Mouse (Mus musculus) neural tube, embryonic 13.5 days (tissue): ENCODE measurements around the gene Pou3f3. TPM values are rescaled to one million over a fixed set of nuclear protein-coding genes. Genes with fewer than 3 reads are reported as not detected.
A peak's percentile ranks its signal among the peaks of the same experiment; 100 is the strongest.

Source experiments
- ATAC-seq: fragments of 200-750 bp; cut with Nextera tagmentation; 2 replicates; pipeline ENCODE4 v1.8.0; 2017; ENCODE audit warnings: low read depth, mild to moderate bottlenecking, moderate TSS enrichment, moderate library complexity
- H3K27ac ChIP-seq: fragments of 300-500 bp; sonication (generic); replicated peaks from 2 replicates; pipeline ENCODE4 v1.5.1; 2015; ENCODE audit warnings: moderate library complexity, mild to moderate bottlenecking, inconsistent platforms
- H3K27me3 ChIP-seq: fragments of 300-500 bp; sonication (generic); 2 replicates; pipeline ENCODE4 v1.6.1; 2015; ENCODE audit warnings: mild to moderate bottlenecking, inconsistent platforms
- H3K36me3 ChIP-seq: fragments of 300-500 bp; sonication (generic); 2 replicates; pipeline ENCODE4 v1.6.1; 2015; ENCODE audit warnings: mild to moderate bottlenecking, inconsistent platforms
- H3K4me1 ChIP-seq: fragments of 300-500 bp; sonication (generic); replicated peaks from 2 replicates; pipeline ENCODE4 v1.6.1; 2015; ENCODE audit warnings: inconsistent platforms
- H3K4me2 ChIP-seq: fragments of 300-500 bp; sonication (generic); 2 replicates; pipeline ENCODE4 v1.6.1; 2015; ENCODE audit warnings: inconsistent platforms, mild to moderate bottlenecking, moderate library complexity
- H3K4me3 ChIP-seq: fragments of 300-500 bp; sonication (generic); 2 replicates; pipeline ENCODE4 v1.5.1; 2015; ENCODE audit warnings: mild to moderate bottlenecking, inconsistent platforms
- H3K9ac ChIP-seq: fragments of 300-500 bp; sonication (generic); 2 replicates; pipeline ENCODE4 v1.6.1; 2015; ENCODE audit warnings: moderate library complexity, mild to moderate bottlenecking, inconsistent platforms
- H3K9me3 ChIP-seq: fragments of 300-500 bp; sonication (generic); 2 replicates; pipeline ENCODE4 v1.6.1; 2016; ENCODE audit warnings: inconsistent platforms
- WGBS: fragments of 180-500 bp; shearing (Covaris S2); methylation state at CpG from one replicate; pipeline ENCODE4 v1.1.7; 2015; 5-methylcytosine and 5-hydroxymethylcytosine counted together
- polyA plus RNA-seq: library from polyadenylated mRNA; unstranded; fragments of >200 nt; fragmentation: Nextera tagmentation; extraction: Ambion mirVana; gene quantifications from 2 replicates; pipeline ENCODE4 v1.2.1, GENCODE M21; 2015

Gene Pou3f3
- polyA plus RNA-seq, 1 experiment from 2014 or later, result 10.5 TPM

DNA sequence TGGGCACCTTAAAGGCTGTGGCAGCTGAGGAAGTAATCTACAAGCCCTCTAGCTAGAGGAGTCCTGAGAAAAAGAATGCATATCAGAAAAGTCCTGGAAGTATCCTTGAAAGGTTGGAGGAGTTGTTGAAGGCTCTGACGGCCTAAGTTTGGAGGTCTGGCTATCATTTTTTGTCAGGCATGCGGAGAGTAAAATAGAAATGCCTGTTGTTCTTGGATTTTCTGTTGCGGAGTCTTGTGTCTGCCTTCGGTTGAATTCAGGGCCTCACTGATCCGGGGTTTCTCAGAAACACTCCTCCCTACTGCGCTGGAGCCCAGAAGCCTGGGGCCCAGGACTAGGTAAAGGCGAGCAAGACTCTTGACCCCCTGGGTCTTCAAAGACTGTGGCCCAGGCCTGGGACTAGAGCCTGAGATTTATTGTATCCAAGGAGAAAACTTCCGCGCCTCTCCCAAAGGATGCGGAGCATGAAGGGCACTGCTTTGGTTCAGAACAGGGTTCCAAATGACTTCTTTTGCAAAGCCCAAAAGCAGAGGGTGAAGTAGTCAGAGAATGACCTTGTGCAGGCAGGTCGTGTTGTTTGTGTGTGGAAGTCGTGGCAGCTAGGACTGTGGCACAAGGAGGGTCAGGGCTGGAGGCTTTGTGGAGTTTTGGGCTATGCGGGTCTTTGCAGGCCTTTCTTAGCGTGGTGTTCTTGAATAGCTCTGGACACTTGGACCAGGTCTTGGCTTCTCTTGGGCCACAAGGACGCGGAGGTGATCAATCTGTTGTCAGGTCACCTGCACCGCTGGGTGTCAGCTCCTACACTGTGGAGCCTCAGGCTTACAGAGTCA lies 9.6 kb downstream of the Pou3f3 start:
- Histone ChIP-seq H3K36me3 (no peaks in the 10 kb centered on the region), H3K9me3 (no peaks in the 10 kb centered on the region), H3K9ac (peak overlapping the region; percentile 60), H3K27me3 (peaks cover 45% of the 10 kb centered on the region), H3K27ac (peak overlapping the region; percentile 54), H3K4me2 (peak overlapping the region; percentile 63), H3K4me1 (peaks cover 90% of the 10 kb centered on the region), H3K4me3 (no peak overlapping the region; the same call in 1 of the 2 replicates)
- no peak for ATAC-seq
- 7% methylated on average over 17 of the region's 17 CpGs for WGBS

DNA sequence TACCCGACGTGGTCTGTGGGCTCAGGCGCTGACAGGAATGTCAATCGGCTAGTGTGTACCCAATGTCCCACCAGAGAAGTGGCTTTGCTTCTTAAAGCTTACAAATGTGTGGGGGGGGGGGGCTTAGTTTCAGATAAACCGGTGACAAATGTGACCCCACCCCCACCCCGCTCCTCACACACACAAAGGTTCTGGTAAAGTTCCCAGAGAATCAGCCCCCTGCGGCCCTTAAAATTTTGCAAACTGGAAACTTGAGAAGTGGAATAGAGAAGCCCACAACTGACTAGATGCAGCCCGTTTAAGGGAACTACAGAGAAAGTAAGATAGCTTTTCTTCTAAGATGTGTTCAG lies 10.2 kb downstream of the Pou3f3 start:
- ATAC-seq, result no peak
- Histone ChIP-seq H3K36me3 (no peaks in the 10 kb centered on the region), H3K9me3 (no peaks in the 10 kb centered on the region), H3K4me3 (no peak overlapping the region; the same call in 1 of the 2 replicates), H3K27me3 (peaks cover 45% of the 10 kb centered on the region), H3K4me1 (peaks cover 92% of the 10 kb centered on the region), H3K27ac (peak overlapping the region; percentile 54; the same call in 1 of the 2 replicates), H3K9ac (peak overlapping the region; percentile 60; the same call in 1 of the 2 replicates), H3K4me2 (peak overlapping the region; percentile 63)
- 6% methylated on average over 8 of the region's 8 CpGs for WGBS

DNA sequence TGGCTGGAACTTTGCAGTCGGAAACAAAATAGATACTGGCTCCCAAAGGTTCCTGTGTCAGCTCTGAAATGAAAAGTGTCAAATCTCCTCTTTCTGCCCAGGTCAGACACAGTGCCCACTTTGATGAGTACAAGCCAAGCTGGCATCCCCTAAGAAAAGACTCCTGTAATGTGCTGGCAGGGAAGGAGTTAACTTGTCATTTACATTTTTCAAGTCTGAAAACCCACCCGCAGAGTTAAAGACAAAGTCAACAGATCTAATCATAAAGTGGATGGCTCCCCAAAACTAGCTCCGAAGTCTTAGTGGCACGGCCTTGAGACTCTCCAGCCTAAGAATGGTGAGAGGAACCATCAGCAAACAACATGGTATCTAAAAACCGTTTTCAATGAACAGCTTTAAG lies 11.6 kb downstream of the Pou3f3 start:
- Histone ChIP-seq H3K4me3 (no peak overlapping the region), H3K4me1 (peaks cover 91% of the 10 kb centered on the region), H3K4me2 (peak overlapping the region; percentile 80; the same call in 1 of the 2 replicates), H3K27me3 (peaks cover 55% of the 10 kb centered on the region), H3K27ac (no peak overlapping the region), H3K36me3 (no peaks in the 10 kb centered on the region), H3K9me3 (no peaks in the 10 kb centered on the region), H3K9ac (no peak overlapping the region)
- 6% methylated on average over 5 of the region's 5 CpGs for WGBS
- no peak for ATAC-seq

DNA sequence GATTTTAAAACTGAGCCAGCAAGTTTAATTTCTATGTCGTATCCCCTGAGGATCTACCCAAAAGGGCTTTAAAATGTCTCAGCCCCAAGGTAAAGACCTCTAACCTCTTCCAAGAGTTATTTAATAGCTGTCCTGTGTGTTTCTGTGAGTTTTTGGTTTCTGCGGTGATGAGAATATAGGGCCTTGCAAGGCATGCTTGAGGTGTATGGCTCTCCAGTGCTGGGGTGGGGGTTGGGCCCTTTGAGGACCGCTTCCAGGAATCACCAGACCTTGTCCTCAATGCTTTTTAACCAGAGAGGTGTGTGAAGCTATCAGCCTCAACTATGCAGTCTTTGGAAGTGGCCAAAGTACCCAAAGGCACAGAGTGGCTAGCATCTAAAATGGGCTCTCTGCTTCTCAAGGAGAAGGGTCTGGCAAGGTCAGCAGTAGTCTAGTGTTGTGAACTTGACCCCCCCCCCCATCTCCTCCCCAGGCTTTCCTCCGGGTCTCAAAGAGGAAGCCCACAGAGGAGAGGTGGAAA lies 12.1 kb downstream of the Pou3f3 start:
- no peak overlapping the region for H3K9ac ChIP-seq
- no peak overlapping the region for H3K4me3 ChIP-seq
- no peak overlapping the region for H3K27ac ChIP-seq
- H3K27me3 ChIP-seq, result peaks cover 55% of the 10 kb centered on the region
- no peak for ATAC-seq
- no peaks in the 10 kb centered on the region for H3K9me3 ChIP-seq
- no peaks in the 10 kb centered on the region for H3K36me3 ChIP-seq
- peak overlapping the region; percentile 80 for H3K4me2 ChIP-seq
- H3K4me1 ChIP-seq, result peaks cover 87% of the 10 kb centered on the region
- WGBS, result 8% methylated on average over 4 of the region's 4 CpGs

DNA sequence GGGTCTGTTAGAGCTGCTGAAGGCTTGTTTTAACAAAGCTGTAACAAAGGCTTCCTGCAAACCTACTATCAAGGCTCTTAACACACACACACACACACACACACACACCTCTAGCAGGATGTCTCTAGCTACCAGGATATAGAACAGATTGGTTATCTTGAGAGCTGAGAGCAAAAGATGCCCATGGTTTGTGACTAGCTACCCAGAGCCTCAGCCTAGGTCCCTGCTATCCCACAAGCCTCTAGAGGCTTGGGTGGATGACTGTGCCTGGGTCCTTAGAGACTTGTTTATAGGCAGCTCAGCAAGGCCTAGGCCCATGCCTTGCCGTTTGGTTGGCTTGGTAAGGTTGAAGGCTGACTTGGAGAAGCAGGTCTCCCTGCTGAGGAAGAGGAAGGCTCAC lies 13.5 kb downstream of the Pou3f3 start:
- H3K36me3 ChIP-seq, result no peaks in the 10 kb centered on the region

DNA sequence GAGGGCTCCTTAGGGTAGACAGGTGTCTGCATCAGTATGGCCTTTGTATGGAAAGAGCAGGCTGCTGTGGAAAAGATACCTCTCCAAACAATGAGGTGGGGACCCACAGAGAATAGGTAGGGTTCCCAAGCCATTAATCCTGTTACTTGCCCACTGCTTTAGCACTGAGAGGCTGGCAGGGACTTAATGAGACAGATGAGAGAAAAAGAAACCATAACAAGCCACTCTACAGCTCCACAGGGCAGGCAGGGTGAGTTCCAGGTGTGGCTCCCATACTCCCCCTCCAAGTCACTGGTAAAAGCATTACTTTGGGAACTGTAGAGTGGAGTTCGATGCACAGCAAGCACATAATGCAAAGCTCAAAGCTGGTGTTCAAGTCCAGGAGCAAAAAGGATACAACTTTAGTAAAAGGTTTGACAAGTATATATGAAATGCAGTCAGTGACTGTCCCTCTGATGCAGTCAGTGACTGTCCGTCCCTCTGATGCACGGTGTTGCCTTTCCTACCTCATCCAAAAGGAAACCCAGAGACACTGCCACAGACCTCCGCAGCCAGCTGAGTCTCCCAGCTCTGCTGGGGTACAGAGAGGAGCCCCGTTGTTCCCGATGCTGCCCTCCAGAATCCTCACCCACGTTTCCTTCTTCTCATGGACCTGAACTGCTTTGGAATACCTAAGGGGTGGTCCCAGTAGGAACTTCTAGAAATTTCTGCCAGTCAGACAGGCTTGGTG lies 14.0 kb downstream of the Pou3f3 start:
- peaks cover 87% of the 10 kb centered on the region for H3K4me1 ChIP-seq
- 16% methylated on average over 7 of the region's 7 CpGs for WGBS
- H3K27me3 ChIP-seq, result peaks cover 48% of the 10 kb centered on the region
- peak overlapping the region; percentile 34; the same call in 1 of the 2 replicates for H3K9ac ChIP-seq
- H3K36me3 ChIP-seq, result no peaks in the 10 kb centered on the region
- no peak overlapping the region for H3K27ac ChIP-seq
- H3K4me3 ChIP-seq, result peak overlapping the region; percentile 52; the same call in 1 of the 2 replicates
- H3K9me3 ChIP-seq, result no peaks in the 10 kb centered on the region
- H3K4me2 ChIP-seq, result peak overlapping the region; percentile 80
- ATAC-seq, result no peak

More for the DNA sequence above, 13.5 kb downstream of the Pou3f3 start:
- Histone ChIP-seq H3K9me3 (no peaks in the 10 kb centered on the region), H3K4me1 (peaks cover 89% of the 10 kb centered on the region), H3K4me3 (no peak overlapping the region), H3K27me3 (peaks cover 48% of the 10 kb centered on the region), H3K9ac (no peak overlapping the region), H3K27ac (no peak overlapping the region), H3K4me2 (peak overlapping the region; percentile 80)
- WGBS, result 9% methylated on average over 1 of the region's 1 CpGs
- no peak for ATAC-seq

DNA sequence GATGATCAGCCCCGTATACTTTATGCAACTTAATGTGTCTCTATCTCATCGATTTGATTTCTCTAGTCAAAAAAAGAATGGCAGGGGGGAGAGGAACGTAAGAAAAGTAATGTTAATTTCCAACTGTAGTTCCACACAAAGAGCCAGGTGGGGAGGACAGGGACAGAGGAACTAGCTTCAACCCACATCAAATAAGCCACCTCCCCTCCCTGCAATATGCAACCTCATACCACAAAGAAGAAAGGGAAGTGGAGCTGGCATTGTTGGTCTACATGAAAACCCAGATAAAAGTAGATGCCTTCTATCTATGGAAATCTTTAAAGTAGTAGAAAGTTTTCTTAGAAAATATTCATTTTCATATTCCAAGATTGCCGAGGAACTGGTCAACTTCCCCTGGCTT lies 14.7 kb downstream of the Pou3f3 start:
- H3K9me3 ChIP-seq, result no peaks in the 10 kb centered on the region
- no peaks in the 10 kb centered on the region for H3K36me3 ChIP-seq
- peaks cover 53% of the 10 kb centered on the region for H3K27me3 ChIP-seq
- H3K4me2 ChIP-seq, result peak overlapping the region; percentile 80
- no peak overlapping the region for H3K27ac ChIP-seq
- H3K9ac ChIP-seq, result 0 out of 2 replicates have a peak overlapping the region, but pooled peaks have one; percentile 34
- H3K4me1 ChIP-seq, result peaks cover 80% of the 10 kb centered on the region
- peak overlapping the region; percentile 52 for H3K4me3 ChIP-seq
- 18% methylated on average over 4 of the region's 4 CpGs for WGBS
- ATAC-seq, result no peak

DNA sequence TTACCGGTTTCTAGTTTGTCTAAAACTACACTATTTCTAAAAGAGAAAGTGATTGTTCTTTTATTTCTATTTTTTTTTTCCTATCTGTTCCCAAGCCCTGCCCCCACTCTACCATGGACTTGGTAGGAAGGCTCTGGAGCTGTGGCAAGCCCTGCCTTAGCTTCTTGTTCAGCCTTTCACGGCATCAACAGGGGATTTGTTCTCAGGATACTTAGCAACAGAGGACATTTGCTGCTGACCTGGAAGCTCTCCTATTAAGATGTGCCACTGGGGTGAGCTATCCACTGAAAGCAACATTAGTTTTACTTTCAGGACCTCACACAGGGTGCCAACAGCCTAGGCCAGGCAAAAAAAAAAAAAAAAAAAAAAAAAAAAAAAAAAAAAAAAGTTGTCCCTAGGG lies 15.4 kb downstream of the Pou3f3 start:
- H3K9ac ChIP-seq, result 0 out of 2 replicates have a peak overlapping the region, but pooled peaks have one; percentile 6
- H3K4me3 ChIP-seq, result peak overlapping the region; percentile 52
- 11% methylated on average over 2 of the region's 2 CpGs for WGBS
- H3K9me3 ChIP-seq, result no peaks in the 10 kb centered on the region
- peak overlapping the region; percentile 80 for H3K4me2 ChIP-seq
- H3K4me1 ChIP-seq, result peaks cover 73% of the 10 kb centered on the region
- no peak for ATAC-seq
- no peaks in the 10 kb centered on the region for H3K36me3 ChIP-seq
- H3K27me3 ChIP-seq, result peaks cover 51% of the 10 kb centered on the region
- H3K27ac ChIP-seq, result no peak overlapping the region

DNA sequence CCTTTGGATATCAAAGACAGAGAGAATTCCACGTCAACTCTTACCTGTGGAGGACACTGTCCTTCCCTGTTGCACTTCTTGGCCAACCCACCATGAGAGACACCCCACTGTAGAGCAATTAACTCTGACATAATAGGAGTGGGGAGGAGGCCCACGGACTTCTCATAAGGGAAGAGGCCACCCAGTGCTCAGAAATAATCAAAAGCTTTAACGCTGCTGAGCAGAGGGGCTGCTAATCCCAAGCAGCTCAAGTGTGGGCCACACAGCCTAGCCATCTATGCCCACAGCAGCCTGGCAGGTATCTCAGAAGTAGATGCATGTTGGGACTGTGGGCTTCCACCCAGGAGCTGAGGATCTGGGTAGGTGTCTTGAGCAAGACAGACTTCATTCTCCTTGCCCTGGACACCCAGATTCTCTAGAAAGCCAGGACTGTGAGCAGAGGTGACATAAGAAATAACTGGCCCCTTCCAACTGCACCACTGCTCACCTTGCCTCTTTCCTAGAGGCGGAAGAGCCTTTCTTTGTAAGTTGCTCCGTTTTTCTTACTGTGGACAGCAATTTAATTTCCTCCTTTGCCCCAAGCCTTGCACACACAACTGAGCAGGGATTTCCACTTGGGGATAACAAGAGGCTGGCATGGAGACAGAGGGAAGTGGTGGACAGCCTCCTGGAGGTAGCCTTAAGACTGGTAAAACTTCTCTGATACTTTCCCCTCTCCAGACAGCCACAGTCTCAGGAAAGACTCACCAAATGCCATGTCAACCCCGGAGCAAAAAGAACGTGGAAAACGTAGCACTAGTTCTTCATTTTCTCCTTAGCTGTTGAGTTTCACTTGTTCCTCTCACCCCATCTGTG lies 16.1 kb downstream of the Pou3f3 start:
- Histone ChIP-seq H3K27me3 (peaks cover 50% of the 10 kb centered on the region), H3K36me3 (no peaks in the 10 kb centered on the region), H3K9me3 (no peaks in the 10 kb centered on the region), H3K27ac (peak overlapping the region; percentile 46), H3K4me2 (peak overlapping the region; percentile 80), H3K4me3 (peak overlapping the region; percentile 52), H3K9ac (peak overlapping the region; percentile 79), H3K4me1 (peaks cover 70% of the 10 kb centered on the region)
- 6% methylated on average over 8 of the region's 8 CpGs for WGBS
- ATAC-seq, result no peak

DNA sequence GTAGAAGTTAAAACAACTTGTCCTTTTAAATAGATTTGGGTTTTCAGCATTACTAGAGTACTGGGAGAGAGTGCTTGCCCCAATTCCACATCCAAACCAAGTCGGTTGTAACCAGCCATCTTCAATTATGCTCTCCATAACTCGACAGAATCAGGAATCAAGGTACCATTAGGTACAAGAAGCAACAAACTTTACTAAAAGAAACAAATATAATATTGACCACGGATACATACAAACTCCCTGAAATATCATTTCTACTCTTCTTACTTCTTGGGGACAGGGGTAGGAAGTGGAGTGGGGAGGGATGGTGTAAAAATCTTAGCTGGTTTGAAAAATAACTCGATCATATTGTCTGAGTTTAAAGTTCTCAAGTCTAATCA lies 16.7 kb downstream of the Pou3f3 start:
- H3K9me3 ChIP-seq, result no peaks in the 10 kb centered on the region
- ATAC-seq, result no peak
- peak overlapping the region; percentile 80 for H3K4me2 ChIP-seq
- H3K36me3 ChIP-seq, result no peaks in the 10 kb centered on the region
- peak overlapping the region; percentile 79 for H3K9ac ChIP-seq
- peaks cover 44% of the 10 kb centered on the region for H3K27me3 ChIP-seq
- H3K4me1 ChIP-seq, result peaks cover 64% of the 10 kb centered on the region
- 5% methylated on average over 4 of the region's 4 CpGs for WGBS
- H3K27ac ChIP-seq, result no peak overlapping the region
- peak overlapping the region; percentile 52 for H3K4me3 ChIP-seq

DNA sequence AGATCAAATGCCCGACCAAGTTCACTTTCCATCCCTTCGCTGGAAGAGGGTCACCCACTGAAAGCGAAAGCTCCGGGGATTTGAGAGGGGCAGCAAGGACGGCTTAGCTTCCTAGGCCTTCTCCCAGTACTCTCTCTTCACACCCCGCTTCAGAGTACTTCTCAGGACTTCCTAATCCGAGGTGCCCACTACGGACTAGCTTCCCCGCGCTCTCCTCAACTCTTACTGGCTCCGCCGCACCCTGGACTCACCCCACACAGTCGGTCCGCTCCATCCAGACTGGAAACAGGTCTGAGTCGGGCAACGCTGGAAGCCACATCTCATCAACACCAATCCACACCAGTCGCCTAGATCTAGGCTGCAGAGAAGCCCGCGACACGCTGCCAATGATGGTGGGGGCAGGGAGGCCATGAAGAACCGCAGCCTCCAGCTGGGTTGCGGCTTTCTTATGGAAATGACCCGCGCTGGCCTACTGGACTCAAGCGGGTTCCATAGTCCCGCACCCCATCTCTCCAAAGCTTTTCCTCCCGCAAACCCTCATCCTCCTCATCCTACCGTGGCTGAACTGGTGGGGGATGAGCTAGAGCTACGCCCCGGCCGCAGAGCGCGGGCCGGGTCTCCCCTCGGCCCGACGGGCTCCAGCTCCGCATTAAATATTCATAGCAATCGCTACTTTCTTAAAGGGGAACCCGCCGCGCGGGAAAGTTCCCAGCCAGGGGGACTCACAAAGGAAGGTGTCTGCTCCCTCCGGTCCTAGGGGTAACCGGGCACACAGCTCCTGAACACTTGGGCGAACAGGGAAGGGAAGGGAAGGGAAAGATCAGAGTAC lies 17.8 kb downstream of the Pou3f3 start:
- Histone ChIP-seq H3K9ac (peak overlapping the region; percentile 79), H3K9me3 (no peaks in the 10 kb centered on the region), H3K27ac (peak overlapping the region; percentile 73), H3K4me1 (peaks cover 55% of the 10 kb centered on the region), H3K36me3 (no peaks in the 10 kb centered on the region), H3K4me3 (peak overlapping the region; percentile 52), H3K4me2 (peak overlapping the region; percentile 80), H3K27me3 (peaks cover 36% of the 10 kb centered on the region)
- WGBS, result under 1% methylated on average over 46 of the region's 46 CpGs
- ATAC-seq, result peak; percentile 41
